Mouse (Mus musculus) hindbrain, postnatal 0 days (tissue): ENCODE results near the gene Pdx1. TPM values are rescaled to one million over a fixed set of nuclear protein-coding genes. Genes with fewer than 3 reads are reported as not detected.

Experiments
- ATAC-seq: fragments of 200-750 bp; cut with Nextera tagmentation; 2 replicates; pipeline ENCODE4 v1.8.0; 2017; ENCODE audit warnings: mild to moderate bottlenecking, moderate TSS enrichment, moderate library complexity
- DNase-seq: peaks from one replicate; pipeline ENCODE4 v3.0.0-alpha.2; 2015; ENCODE audit warnings: low spot score
- H3K27ac ChIP-seq: fragments of 300-500 bp; sonication (generic); 2 replicates; pipeline ENCODE4 v1.5.1; 2014; ENCODE audit warnings: mild to moderate bottlenecking
- H3K27me3 ChIP-seq: fragments of 300-500 bp; sonication (generic); 2 replicates; pipeline ENCODE4 v1.6.1; 2014; ENCODE audit warnings: low read length, mixed read lengths; ENCODE audit not compliant: insufficient read depth
- H3K36me3 ChIP-seq: fragments of 300-500 bp; sonication (generic); 2 replicates; pipeline ENCODE4 v1.6.1; 2014; ENCODE audit warnings: low read length, mixed read lengths; ENCODE audit not compliant: insufficient read depth
- H3K4me1 ChIP-seq: fragments of 300-500 bp; sonication (generic); 2 replicates; pipeline ENCODE4 v1.6.1; 2014; ENCODE audit warnings: antibody characterized with exemption, low read length, mixed read lengths; ENCODE audit not compliant: insufficient read depth
- H3K4me2 ChIP-seq: fragments of 300-500 bp; sonication (generic); 2 replicates; pipeline ENCODE4 v1.6.1; 2014; ENCODE audit warnings: low read depth, mild to moderate bottlenecking, low read length, moderate library complexity, mixed read lengths
- H3K4me3 ChIP-seq: fragments of 300-500 bp; sonication (generic); 2 replicates; pipeline ENCODE4 v1.5.1; 2014; ENCODE audit warnings: low read length
- H3K9ac ChIP-seq: fragments of 300-500 bp; sonication (generic); replicated peaks from 2 replicates; pipeline ENCODE4 v1.6.1; 2014; ENCODE audit warnings: mild to moderate bottlenecking, low read length, moderate library complexity, mixed read lengths
- H3K9me3 ChIP-seq: fragments of 300-500 bp; sonication (generic); 2 replicates; pipeline ENCODE4 v1.6.1; 2016; ENCODE audit warnings: low read length, mixed read lengths
- CTCF ChIP-seq: IDR thresholded peaks from 2 replicates; pipeline ENCODE4 v1.5.1; 2016; ENCODE audit warnings: antibody characterized with exemption, control low read depth, low read depth
- WGBS: fragments of 180-500 bp; shearing (Covaris S2); extraction: QIAGEN DNeasy Blood & Tissue Kit; methylation state at CpG from one replicate; pipeline ENCODE4 v1.1.7; 2014; 5-methylcytosine and 5-hydroxymethylcytosine counted together
- polyA plus RNA-seq: library from polyadenylated mRNA; unstranded; fragments of >200 nt; fragmentation: Nextera tagmentation; extraction: Ambion mirVana; gene quantifications from 2 replicates; pipeline ENCODE4 v1.2.1, GENCODE M21; 2015
- total RNA-seq: library from RNA; depleted of rRNA; stranded (reverse); fragments of >200 nt; gene quantifications from 2 replicates; pipeline ENCODE4 v1.2.3, GENCODE M21; 2014

Pdx1 gene
- total and polyA plus RNA-seq, 2 experiments from 2014 or later = not detected

GRCm38 (mm10) chr5:147272046-147272807 lies 2.5 kb downstream of the Pdx1 start:
- WGBS = 2% methylated on average over 12 of the region's 12 CpGs
- Histone ChIP-seq H3K4me3 (no peak overlapping the region), H3K4me1 (no peaks in the 10 kb centered on the region), H3K4me2 (no peak overlapping the region), H3K27ac (no peak overlapping the region), H3K9me3 (no peaks in the 10 kb centered on the region), H3K9ac (no peak overlapping the region), H3K36me3 (no peaks in the 10 kb centered on the region), H3K27me3 (peaks cover 95% of the 10 kb centered on the region)
- ATAC-seq = no peak
- no peak for DNase-seq
- no peak for TF ChIP-seq CTCF

- Histone ChIP-seq H3K4me2 (no peak overlapping the region), H3K4me3 (no peak overlapping the region), H3K4me1 (no peaks in the 10 kb centered on the region), H3K9me3 (no peaks in the 10 kb centered on the region), H3K27me3 (peaks cover 97% of the 10 kb centered on the region), H3K27ac (no peak overlapping the region), H3K9ac (no peak overlapping the region), H3K36me3 (no peaks in the 10 kb centered on the region)
- DNase-seq (no peak), ATAC-seq (no peak)
- no peak for TF ChIP-seq CTCF
- 4% methylated on average over 10 of the region's 10 CpGs for WGBS
Measured at GRCm38 (mm10) chr5:147272808-147273345, 3.1 kb downstream of the Pdx1 start.

- Histone ChIP-seq H3K4me1 (no peaks in the 10 kb centered on the region), H3K27ac (no peak overlapping the region), H3K4me3 (no peak overlapping the region), H3K9ac (no peak overlapping the region), H3K4me2 (no peak overlapping the region), H3K36me3 (no peaks in the 10 kb centered on the region), H3K9me3 (no peaks in the 10 kb centered on the region), H3K27me3 (peaks cover 93% of the 10 kb centered on the region)
- ATAC-seq = no peak
- TF ChIP-seq CTCF = no peak
- WGBS = 2% methylated on average over 48 of the region's 48 CpGs
- DNase-seq = no peak
Measured at GRCm38 (mm10) chr5:147274174-147275141, 4.7 kb downstream of the Pdx1 start.

DNA sequence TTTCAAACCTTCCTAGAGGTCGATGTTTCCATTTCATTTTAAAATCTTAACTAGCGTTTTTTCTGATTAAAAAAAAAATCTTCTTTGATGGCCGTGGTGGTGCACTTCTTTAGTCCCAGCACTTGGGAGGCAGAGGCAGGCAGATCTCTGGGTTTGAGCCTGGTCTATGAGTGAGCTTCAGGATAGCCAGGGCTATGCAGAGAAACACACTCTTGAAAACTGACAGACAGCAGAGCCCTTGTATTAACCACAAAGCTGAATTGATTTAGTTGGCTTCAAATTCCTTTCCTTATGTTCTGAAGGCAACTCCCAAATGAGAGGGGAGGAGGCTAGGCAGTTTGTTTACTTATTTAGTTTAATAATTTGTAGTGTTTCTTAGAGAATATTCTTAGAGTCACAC lies 6.0 kb downstream of the Pdx1 start:
- peaks cover 92% of the 10 kb centered on the region for H3K27me3 ChIP-seq
- H3K9ac ChIP-seq = no peak overlapping the region
- no peaks in the 10 kb centered on the region for H3K36me3 ChIP-seq
- TF ChIP-seq CTCF = no peak
- no peaks in the 10 kb centered on the region for H3K9me3 ChIP-seq
- no peak overlapping the region for H3K4me3 ChIP-seq
- no peak for ATAC-seq
- no peak overlapping the region for H3K4me2 ChIP-seq
- no peak overlapping the region for H3K27ac ChIP-seq
- WGBS = 19% methylated on average over 3 of the region's 3 CpGs
- no peak for DNase-seq
- H3K4me1 ChIP-seq = no peaks in the 10 kb centered on the region

GRCm38 (mm10) chr5:147276701-147277546 lies 7.2 kb downstream of the Pdx1 start:
- no peak for ATAC-seq
- Histone ChIP-seq H3K4me1 (no peaks in the 10 kb centered on the region), H3K9me3 (no peaks in the 10 kb centered on the region), H3K27me3 (peaks cover 90% of the 10 kb centered on the region), H3K27ac (no peak overlapping the region), H3K36me3 (no peaks in the 10 kb centered on the region), H3K9ac (no peak overlapping the region), H3K4me3 (no peak overlapping the region), H3K4me2 (no peak overlapping the region)
- DNase-seq = no peak
- no peak for TF ChIP-seq CTCF
- 1% methylated on average over 18 of the region's 18 CpGs for WGBS

DNA sequence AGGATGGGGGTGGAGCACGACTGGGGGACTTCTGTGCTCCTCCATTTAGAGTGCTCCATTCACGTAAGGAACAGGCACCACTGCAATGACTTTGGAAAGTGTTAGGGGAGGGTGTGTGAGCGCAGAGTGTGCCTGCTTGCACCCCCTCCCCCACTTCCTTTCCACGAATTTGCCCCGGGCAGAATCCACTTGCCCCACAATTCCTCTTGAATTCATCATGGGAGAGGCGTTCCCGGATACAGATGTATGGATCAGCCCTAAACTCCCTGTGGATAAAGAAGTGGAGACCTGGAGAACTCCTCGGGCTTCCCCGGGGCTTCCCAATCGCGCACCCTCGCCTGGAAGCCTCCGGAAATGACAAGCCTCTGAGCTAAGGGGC lies 7.8 kb downstream of the Pdx1 start:
- H3K9ac ChIP-seq = no peak overlapping the region
- TF ChIP-seq CTCF = no peak
- ATAC-seq (no peak), DNase-seq (no peak)
- no peak overlapping the region for H3K4me3 ChIP-seq
- 1% methylated on average over 13 of the region's 13 CpGs for WGBS
- H3K9me3 ChIP-seq = no peaks in the 10 kb centered on the region
- H3K27ac ChIP-seq = no peak overlapping the region
- no peaks in the 10 kb centered on the region for H3K4me1 ChIP-seq
- H3K27me3 ChIP-seq = peaks cover 84% of the 10 kb centered on the region
- no peaks in the 10 kb centered on the region for H3K36me3 ChIP-seq
- no peak overlapping the region for H3K4me2 ChIP-seq
